Mouse (Mus musculus) hindbrain, embryonic 13.5 days (tissue): Measurements from ENCODE around the gene Vmn2r52. TPM values are rescaled to one million over a fixed set of nuclear protein-coding genes. Genes with fewer than 3 reads are reported as not detected.
"Not testable (repeated sequence)": the region's sequence is repeated elsewhere in the genome, so short reads cannot be mapped to it uniquely, and the experiment has no call there.

ENCODE experiments used
- ATAC-seq: fragments of 200-750 bp; cut with Nextera tagmentation; 2 replicates; pipeline ENCODE4 v1.8.0; 2017; ENCODE audit warnings: moderate TSS enrichment; ENCODE audit not compliant: low FRiP score
- H3K27ac ChIP-seq: fragments of 300-500 bp; sonication (generic); 2 replicates; pipeline ENCODE4 v1.5.1; 2015; ENCODE audit warnings: inconsistent platforms, mild to moderate bottlenecking, moderate library complexity
- H3K27me3 ChIP-seq: fragments of 300-500 bp; sonication (generic); 2 replicates; pipeline ENCODE4 v1.6.1; 2015; ENCODE audit warnings: mild to moderate bottlenecking, inconsistent platforms
- H3K36me3 ChIP-seq: fragments of 300-500 bp; sonication (generic); 2 replicates; pipeline ENCODE4 v1.6.1; 2015; ENCODE audit warnings: mild to moderate bottlenecking, inconsistent platforms
- H3K4me1 ChIP-seq: fragments of 300-500 bp; sonication (generic); replicated peaks from 2 replicates; pipeline ENCODE4 v1.6.1; 2015; ENCODE audit warnings: inconsistent platforms
- H3K4me2 ChIP-seq: fragments of 300-500 bp; sonication (generic); 2 replicates; pipeline ENCODE4 v1.6.1; 2015; ENCODE audit warnings: inconsistent platforms, mild to moderate bottlenecking, moderate library complexity
- H3K4me3 ChIP-seq: fragments of 300-500 bp; sonication (generic); 2 replicates; pipeline ENCODE4 v1.5.1; 2015; ENCODE audit warnings: mild to moderate bottlenecking, inconsistent platforms
- H3K9ac ChIP-seq: fragments of 300-500 bp; sonication (generic); 2 replicates; pipeline ENCODE4 v1.6.1; 2015; ENCODE audit warnings: mild to moderate bottlenecking, inconsistent platforms
- H3K9me3 ChIP-seq: fragments of 300-500 bp; sonication (generic); 2 replicates; pipeline ENCODE4 v1.6.1; 2016; ENCODE audit warnings: inconsistent platforms
- WGBS: fragments of 180-500 bp; shearing (Covaris S2); methylation state at CpG from one replicate; pipeline ENCODE4 v1.1.7; 2015; 5-methylcytosine and 5-hydroxymethylcytosine counted together
- polyA plus RNA-seq: library from polyadenylated mRNA; unstranded; fragments of >200 nt; fragmentation: Nextera tagmentation; extraction: Ambion mirVana; gene quantifications from 2 replicates; pipeline ENCODE4 v1.2.1, GENCODE M21; 2015

Vmn2r52 gene
- polyA plus RNA-seq: not detected in 2 replicates

DNA sequence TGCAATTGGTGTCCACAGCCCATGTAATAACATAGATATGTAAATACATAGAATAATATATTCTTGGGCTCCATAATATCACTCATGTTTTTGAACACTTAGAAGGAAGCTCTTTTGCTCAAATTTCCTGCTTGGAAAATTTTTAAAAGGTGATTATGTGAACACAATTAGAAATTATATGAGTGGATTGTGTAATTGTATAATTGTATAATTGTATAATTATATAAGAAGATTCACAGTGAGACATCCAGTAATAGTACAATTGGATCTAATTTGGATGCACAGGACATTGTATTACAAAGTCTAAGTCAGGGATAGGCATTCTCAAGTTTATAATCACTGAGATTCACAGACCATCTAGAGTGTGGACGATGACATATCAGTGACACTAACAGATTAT is at the start of gene Vmn2r52:
Gene Vmn2r52 (minus strand): TSS at position 101 of the 400 bp plus-strand sequence.
- H3K4me2 ChIP-seq: no peak within 1 kb of the TSS
- no peaks in the 10 kb centered on the region for H3K27me3 ChIP-seq
- H3K36me3 ChIP-seq: no peaks in the 10 kb centered on the region
- H3K9me3 ChIP-seq: peaks cover 24% of the 10 kb centered on the region
- H3K4me1 ChIP-seq: no peaks in the 10 kb centered on the region
- no peak within 1 kb of the TSS for H3K27ac ChIP-seq
- 94% methylated on average over 1 of the region's 1 CpGs for WGBS
- ATAC-seq: no peak
- no peak within 1 kb of the TSS for H3K9ac ChIP-seq
- H3K4me3 ChIP-seq: no peak within 1 kb of the TSS

DNA sequence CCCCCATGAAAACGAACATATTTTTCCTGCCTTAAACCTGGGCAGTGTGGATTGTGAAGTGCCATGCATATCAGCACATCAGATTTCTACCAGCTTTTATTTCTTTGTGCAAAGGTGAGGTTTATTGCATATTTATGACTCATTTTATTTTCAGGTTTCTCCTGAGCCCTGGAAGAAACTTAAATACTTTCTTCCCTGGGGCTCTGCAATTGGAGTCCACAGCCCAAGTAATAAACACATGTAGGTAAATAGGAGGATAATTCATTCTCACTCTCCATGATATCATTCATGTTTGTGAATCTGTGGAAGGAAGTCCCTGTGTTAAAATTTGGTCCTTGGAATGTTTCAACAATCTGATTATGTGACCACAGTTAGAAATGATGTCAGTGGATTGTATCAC is 70.7 kb downstream of the Vmn2r52 start, which contains the start of gene Vmn2r51:
Gene Vmn2r51 (minus strand): TSS at position 101 of the 400 bp plus-strand sequence.
- H3K9ac ChIP-seq, ATAC-seq, H3K4me2 ChIP-seq, H3K27ac ChIP-seq, H3K4me3 ChIP-seq, H3K27me3 ChIP-seq, H3K4me1 ChIP-seq, H3K36me3 ChIP-seq: not testable (repeated sequence)
- peaks cover 19% of the 10 kb centered on the region for H3K9me3 ChIP-seq
- WGBS: 67% methylated on average over 1 of the region's 1 CpGs

Other genes with a start within 250 kb of the Vmn2r52 start
- gene Vmn2r48, start 223.0 kb downstream of the Vmn2r52 start, polyA plus RNA-seq: not detected in 2 replicates
- not detected in 2 replicates for gene Vmn2r49, start 184.3 kb downstream of the Vmn2r52 start, polyA plus RNA-seq
- gene Vmn2r50, start 123.3 kb downstream of the Vmn2r52 start, polyA plus RNA-seq: not detected in 2 replicates
- gene Vmn2r51, start 70.8 kb downstream of the Vmn2r52 start, polyA plus RNA-seq: not detected in 2 replicates
- not detected in 2 replicates for gene Vmn1r66, start 101.4 kb upstream of the Vmn2r52 start, polyA plus RNA-seq